In genomic region chr13:70233896-70234799, GRCm38 (mm10) we compare ENCODE assay signal across 8 mouse cellular contexts.
A peak's percentile ranks its signal among the peaks of the same experiment; 100 is the strongest.
DNase-seq lines count a peak whose midpoint lies in the region; ATAC-seq and TF ChIP-seq lines count a peak whose summit lies in the region.

No protein-coding gene starts in this region.

- no peak overlapping the region for H3K27ac ChIP-seq in kidney, adult 2 months (ENCODE audit: insufficient read depth, low read depth, low read length)
- peak overlapping the region; percentile 30; the same call in 1 of the 2 replicates for H3K27ac ChIP-seq in limb, embryonic 10.5 days
- H3K27ac ChIP-seq in midbrain, embryonic 15.5 days = no peak overlapping the region

- H3K4me2 ChIP-seq in midbrain, embryonic 15.5 days = peak overlapping the region; percentile 39

- peak; percentile 15 to 64 for DNase-seq in spleen, postnatal 4 days (ENCODE audit: low spot score in 2 of 2)
- DNase-seq in spleen, postnatal 14 days (ENCODE audit: low spot score in 2 of 2) = no peak
- peak; percentile 78 for DNase-seq in embryo, embryonic 11 days
- peak; percentile 60 for DNase-seq in kidney, adult 2 months
- DNase-seq in limb, embryonic 10.5 days (ENCODE audit: low spot score) = peak; percentile 83
- DNase-seq in thymus, postnatal 14 days = peak; percentile 9

- peak; percentile 80 for TF ChIP-seq CTCF in kidney, adult 2 months (conservative IDR thresholded peaks at IDR 0.05; ENCODE audit: insufficient read depth, insufficient read length, low read depth, low read length)

- no peaks in the 10 kb centered on the region for H3K27me3 ChIP-seq in kidney, adult 2 months (replicated peaks; ENCODE audit: control insufficient read depth, insufficient read depth, low read length)
- H3K27me3 ChIP-seq in limb, embryonic 10.5 days (ENCODE audit: low read depth, poor library complexity, severe bottlenecking) = peaks cover 14% of the 10 kb centered on the region; the same call in 1 of the 2 replicates
- H3K27me3 ChIP-seq in midbrain, embryonic 15.5 days (replicated peaks) = 0 out of 2 replicates have a peak, but pooled peaks cover 3% of the 10 kb centered on the region

- 39% methylated on average over 22 of the region's 22 CpGs for WGBS in kidney, adult 2 months
- 40% methylated on average over 22 of the region's 22 CpGs for WGBS in limb, embryonic 10.5 days
- WGBS in midbrain, embryonic 15.5 days = 30% methylated on average over 22 of the region's 22 CpGs

- H3K4me1 ChIP-seq in kidney, adult 2 months (ENCODE audit: control insufficient read depth, insufficient read depth, low read length) = no peaks in the 10 kb centered on the region
- H3K4me1 ChIP-seq in limb, embryonic 10.5 days = 0 out of 2 replicates have a peak, but pooled peaks cover 2% of the 10 kb centered on the region
- no peaks in the 10 kb centered on the region; the same call in 1 of the 2 replicates for H3K4me1 ChIP-seq in midbrain, embryonic 15.5 days

- no peaks in the 10 kb centered on the region for H3K9me3 ChIP-seq in limb, embryonic 10.5 days (replicated peaks)
- H3K9me3 ChIP-seq in midbrain, embryonic 15.5 days = no peaks in the 10 kb centered on the region

- no peaks in the 10 kb centered on the region for H3K36me3 ChIP-seq in kidney, adult 2 months (ENCODE audit: control insufficient read depth, insufficient read depth, low read length)
- no peaks in the 10 kb centered on the region for H3K36me3 ChIP-seq in limb, embryonic 10.5 days
- no peaks in the 10 kb centered on the region for H3K36me3 ChIP-seq in midbrain, embryonic 15.5 days (replicated peaks)

- no peak overlapping the region for H3K9ac ChIP-seq in midbrain, embryonic 15.5 days

- H3K4me3 ChIP-seq in kidney, adult 2 months (ENCODE audit: insufficient read depth, low read depth, low read length) = no peak overlapping the region
- H3K4me3 ChIP-seq in limb, embryonic 10.5 days = peak overlapping the region; percentile 21; the same call in 1 of the 2 replicates
- H3K4me3 ChIP-seq in midbrain, embryonic 15.5 days = no peak overlapping the region

- peak; percentile 66 for ATAC-seq in granulocyte monocyte progenitor cell, adult 5-6 weeks (replicated peaks; ENCODE audit: poor library complexity, severe bottlenecking)
- ATAC-seq in midbrain, embryonic 15.5 days (replicated peaks) = peak; percentile 88

- TF ChIP-seq POLR2A in kidney, adult 2 months (IDR thresholded peaks at IDR 0.05; ENCODE audit: low read depth, low read length) = no peak

Comparison
In these comparisons a context has a peak if more than half of its experiments do, and no peak if none do; other contexts are left out.
1. DNase-seq: peak in spleen, postnatal 4 days (2 of 2), embryo, embryonic 11 days (single experiment), kidney, adult 2 months (single experiment), limb, embryonic 10.5 days (single experiment) and thymus, postnatal 14 days (single experiment); none in spleen, postnatal 14 days (0 of 2).